Mouse (Mus musculus): Measurements from ENCODE around the gene Lamb2. TPM values are rescaled to one million over a fixed set of nuclear protein-coding genes. Genes with fewer than 3 reads are reported as not detected.

Gene Lamb2
- polyA plus RNA-seq, 1 experiment = 3.4 TPM

DNA sequence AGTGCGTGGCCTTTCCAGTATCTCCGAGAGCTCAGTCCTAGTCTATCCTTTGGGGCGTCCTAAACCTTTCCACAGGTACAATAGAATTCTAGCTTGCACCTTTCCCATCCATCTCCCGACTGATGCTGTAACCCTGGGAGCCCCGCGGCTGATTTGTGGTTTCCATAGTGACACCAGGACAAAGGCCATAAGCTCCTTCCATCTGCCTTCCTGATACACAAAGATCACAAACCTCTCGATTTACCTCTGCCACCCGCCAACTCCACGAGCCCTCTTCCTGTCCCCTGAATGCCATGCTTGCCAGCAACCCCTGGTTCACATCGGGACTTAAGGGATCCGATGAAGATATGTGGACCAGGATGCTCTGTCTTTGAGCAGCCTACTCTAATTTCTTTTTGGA is 295 bp upstream of the Lamb2 start:
- Histone ChIP-seq H3K27ac (ENCODE audit: insufficient read depth, low read depth, low read length) (no peak overlapping the region), H3K4me3 (ENCODE audit: insufficient read depth, low read length) (no peak overlapping the region), H3K4me1 (ENCODE audit: control insufficient read depth, insufficient read depth, low read length) (peaks cover 10% of the 10 kb centered on the region)
- TF ChIP-seq POLR2A (IDR thresholded peaks at IDR 0.05; ENCODE audit: borderline replicate concordance, low read depth, low read length) (no peak), CTCF (IDR thresholded peaks at IDR 0.05; ENCODE audit: low read depth, low read length) (no peak)

DNA sequence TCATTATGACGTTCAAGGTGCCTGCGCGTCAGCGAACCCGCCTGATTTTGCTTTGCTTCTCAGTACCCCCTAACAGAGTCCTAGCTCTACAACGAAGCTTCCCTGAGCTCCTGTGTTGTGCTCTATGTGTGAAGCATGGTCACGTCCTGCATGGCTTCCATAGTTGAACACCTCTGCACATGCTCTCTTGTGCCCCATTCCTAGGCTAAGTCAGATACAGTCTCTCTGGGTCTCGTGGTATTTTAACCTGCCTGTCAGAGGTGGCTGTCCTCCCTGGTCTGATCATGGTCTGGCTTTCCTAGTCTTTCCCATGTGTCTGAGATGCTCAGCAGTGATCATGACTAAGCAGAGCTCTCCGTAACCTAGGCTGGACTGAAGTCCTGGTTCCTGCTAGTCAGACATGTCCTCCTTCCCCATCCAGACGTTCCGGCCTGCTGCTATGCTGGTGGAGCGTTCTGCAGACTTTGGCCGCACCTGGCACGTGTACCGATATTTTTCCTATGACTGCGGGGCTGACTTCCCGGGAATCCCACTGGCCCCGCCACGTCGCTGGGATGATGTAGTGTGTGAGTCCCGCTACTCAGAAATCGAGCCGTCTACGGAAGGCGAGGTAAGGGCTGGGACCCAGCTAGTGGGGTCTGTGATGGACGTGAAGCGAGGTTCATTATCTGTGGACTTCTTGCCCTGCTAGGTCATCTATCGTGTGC is 1.4 kb downstream of the Lamb2 start:
- TF ChIP-seq CTCF (IDR thresholded peaks at IDR 0.05; ENCODE audit: low read depth, low read length) (no peak), POLR2A (IDR thresholded peaks at IDR 0.05; ENCODE audit: borderline replicate concordance, low read depth, low read length) (no peak)
- no peak overlapping the region for H3K4me3 ChIP-seq (ENCODE audit: insufficient read depth, low read length)

DNA sequence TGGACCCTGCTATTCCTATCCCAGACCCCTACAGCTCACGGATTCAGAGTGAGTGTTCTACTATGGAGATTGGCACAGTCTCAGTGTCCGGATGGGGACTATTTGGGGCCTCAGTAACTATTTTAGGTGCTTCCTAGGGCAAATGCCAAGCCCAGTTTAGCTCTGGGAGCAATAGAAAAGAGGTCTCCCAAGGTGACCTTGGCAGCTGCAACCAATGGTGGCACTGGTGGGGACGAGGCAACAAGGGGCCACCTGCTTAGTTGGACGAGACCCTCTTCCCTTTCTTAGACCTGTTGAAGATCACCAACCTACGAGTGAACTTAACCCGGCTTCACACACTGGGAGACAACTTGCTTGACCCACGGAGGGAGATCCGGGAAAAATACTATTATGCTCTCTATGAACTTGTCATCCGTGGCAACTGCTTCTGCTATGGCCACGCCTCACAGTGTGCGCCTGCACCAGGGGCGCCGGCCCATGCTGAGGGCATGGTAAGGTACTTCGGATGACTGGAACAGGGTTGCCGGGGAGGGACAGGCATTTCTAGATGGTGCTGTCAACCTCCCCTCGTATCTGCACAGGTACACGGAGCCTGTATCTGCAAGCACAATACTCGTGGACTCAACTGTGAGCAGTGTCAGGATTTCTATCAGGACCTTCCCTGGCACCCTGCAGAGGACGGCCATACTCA is 2.1 kb downstream of the Lamb2 start:
- no peaks in the 10 kb centered on the region for H3K4me1 ChIP-seq (ENCODE audit: control insufficient read depth, insufficient read depth, low read length)
- no peak overlapping the region for H3K4me3 ChIP-seq (ENCODE audit: insufficient read depth, low read length)
- H3K27ac ChIP-seq (ENCODE audit: insufficient read depth, low read depth, low read length) = no peak overlapping the region
- TF ChIP-seq POLR2A (IDR thresholded peaks at IDR 0.05; ENCODE audit: borderline replicate concordance, low read depth, low read length) (no peak), CTCF (IDR thresholded peaks at IDR 0.05; ENCODE audit: low read depth, low read length) (no peak)

More for the DNA sequence above, 1.4 kb downstream of the Lamb2 start:
- H3K4me1 ChIP-seq (ENCODE audit: control insufficient read depth, insufficient read depth, low read length) = no peaks in the 10 kb centered on the region
- H3K27ac ChIP-seq (ENCODE audit: insufficient read depth, low read depth, low read length) = no peak overlapping the region

DNA sequence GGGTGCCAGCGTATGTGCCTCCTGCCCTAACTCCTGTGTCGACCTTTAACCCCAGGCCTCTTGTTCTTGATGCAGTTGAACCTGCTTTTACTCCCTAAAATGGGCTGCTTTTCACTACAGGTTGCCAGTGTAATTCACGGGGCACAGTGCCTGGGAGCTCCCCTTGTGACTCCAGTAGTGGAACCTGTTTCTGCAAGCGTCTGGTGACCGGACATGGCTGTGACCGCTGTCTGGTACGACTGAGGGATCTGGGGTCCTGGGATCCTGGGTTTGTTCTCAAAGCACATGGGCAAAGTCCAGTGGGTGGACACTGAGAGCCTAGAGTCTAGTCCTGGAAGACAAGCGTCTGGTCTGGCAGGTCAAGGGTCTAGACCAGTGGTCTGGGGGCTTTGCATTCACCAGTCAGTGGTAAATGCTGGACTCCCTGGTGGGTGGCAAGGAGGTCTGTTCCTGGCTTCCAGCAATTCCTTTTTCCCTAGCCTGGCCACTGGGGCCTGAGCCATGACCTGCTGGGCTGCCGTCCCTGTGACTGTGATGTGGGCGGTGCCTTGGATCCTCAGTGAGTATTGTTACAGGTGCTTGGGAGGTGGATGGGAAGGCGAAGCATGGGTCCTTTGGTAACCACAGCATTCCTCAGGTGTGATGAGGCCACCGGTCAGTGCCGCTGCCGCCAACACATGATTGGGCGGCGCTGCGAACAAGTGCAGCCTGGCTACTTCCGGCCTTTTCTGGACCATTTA is 3.7 kb downstream of the Lamb2 start:
- Histone ChIP-seq H3K4me3 (ENCODE audit: insufficient read depth, low read length) (no peak overlapping the region), H3K27ac (ENCODE audit: insufficient read depth, low read depth, low read length) (no peak overlapping the region), H3K4me1 (ENCODE audit: control insufficient read depth, insufficient read depth, low read length) (no peaks in the 10 kb centered on the region)
- no peak for TF ChIP-seq CTCF (IDR thresholded peaks at IDR 0.05; ENCODE audit: low read depth, low read length)
- no peak for TF ChIP-seq POLR2A (IDR thresholded peaks at IDR 0.05; ENCODE audit: borderline replicate concordance, low read depth, low read length)

DNA sequence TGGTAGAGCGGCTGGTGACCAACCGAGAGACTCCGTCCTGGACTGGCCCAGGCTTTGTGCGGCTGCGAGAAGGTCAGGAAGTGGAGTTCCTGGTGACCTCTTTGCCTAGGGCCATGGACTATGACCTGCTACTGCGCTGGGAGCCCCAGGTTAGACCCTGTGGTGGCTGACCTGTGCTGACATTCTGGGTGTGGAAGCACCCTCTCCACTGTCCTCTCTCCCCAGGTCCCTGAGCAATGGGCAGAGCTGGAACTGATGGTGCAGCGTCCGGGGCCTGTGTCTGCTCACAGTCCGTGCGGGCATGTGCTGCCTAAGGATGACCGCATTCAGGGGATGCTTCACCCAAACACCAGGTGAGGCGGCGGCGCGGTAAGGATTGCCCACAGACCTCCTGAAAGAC is 4.5 kb downstream of the Lamb2 start:
- Histone ChIP-seq H3K4me3 (ENCODE audit: insufficient read depth, low read length) (no peak overlapping the region), H3K27ac (ENCODE audit: insufficient read depth, low read depth, low read length) (no peak overlapping the region), H3K4me1 (ENCODE audit: control insufficient read depth, insufficient read depth, low read length) (no peaks in the 10 kb centered on the region)
- TF ChIP-seq CTCF (IDR thresholded peaks at IDR 0.05; ENCODE audit: low read depth, low read length) (no peak), POLR2A (IDR thresholded peaks at IDR 0.05; ENCODE audit: borderline replicate concordance, low read depth, low read length) (no peak)

DNA sequence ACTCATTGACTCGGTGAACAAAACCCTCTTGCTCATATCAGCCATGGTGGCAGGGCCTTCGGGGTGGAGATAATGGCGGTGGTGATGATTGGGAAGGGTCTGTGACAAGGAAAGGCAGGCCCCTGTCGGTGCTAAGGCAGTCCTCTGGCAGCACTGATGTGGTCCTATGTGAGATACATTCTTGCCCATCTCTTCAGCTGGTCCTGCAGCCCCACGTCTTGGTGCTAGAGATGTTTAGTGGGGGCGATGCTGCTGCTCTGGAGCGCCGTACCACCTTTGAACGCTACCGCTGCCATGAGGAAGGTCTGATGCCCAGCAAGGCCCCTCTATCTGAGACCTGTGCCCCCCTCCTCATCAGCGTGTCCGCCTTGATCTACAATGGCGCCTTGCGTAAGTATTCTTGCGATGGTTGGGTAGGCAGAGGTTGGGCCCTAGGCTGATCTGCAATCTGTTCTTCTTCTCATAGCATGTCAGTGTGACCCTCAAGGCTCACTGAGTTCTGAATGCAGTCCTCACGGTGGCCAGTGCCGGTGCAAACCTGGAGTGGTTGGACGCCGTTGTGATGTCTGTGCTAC is 5.9 kb downstream of the Lamb2 start:
- no peak overlapping the region for H3K4me3 ChIP-seq (ENCODE audit: insufficient read depth, low read length)

DNA sequence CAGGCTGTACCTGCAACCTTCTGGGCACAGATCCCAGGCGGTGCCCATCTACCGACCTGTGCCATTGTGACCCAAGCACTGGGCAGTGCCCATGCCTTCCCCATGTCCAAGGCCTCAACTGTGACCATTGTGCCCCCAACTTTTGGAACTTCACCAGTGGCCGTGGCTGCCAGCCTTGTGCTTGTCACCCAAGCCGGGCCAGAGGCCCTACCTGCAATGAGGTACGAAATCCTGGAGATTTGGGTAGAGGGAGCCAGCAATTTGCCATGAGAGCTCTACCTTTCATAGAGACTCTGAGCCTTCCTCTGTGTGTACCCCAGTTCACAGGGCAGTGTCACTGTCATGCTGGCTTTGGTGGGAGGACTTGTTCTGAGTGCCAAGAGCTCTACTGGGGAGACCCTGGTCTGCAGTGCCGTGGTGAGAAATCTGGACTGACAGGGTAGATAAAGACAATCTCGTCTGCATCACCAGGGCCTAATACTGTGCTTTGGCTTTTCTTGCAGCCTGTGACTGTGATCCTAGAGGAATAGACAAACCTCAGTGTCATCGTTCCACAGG is 7.5 kb downstream of the Lamb2 start:
- Histone ChIP-seq H3K27ac (ENCODE audit: insufficient read depth, low read depth, low read length) (no peak overlapping the region), H3K4me3 (ENCODE audit: insufficient read depth, low read length) (no peak overlapping the region), H3K4me1 (ENCODE audit: control insufficient read depth, insufficient read depth, low read length) (peaks cover 6% of the 10 kb centered on the region; the same call in 1 of the 2 replicates)
- TF ChIP-seq POLR2A (IDR thresholded peaks at IDR 0.05; ENCODE audit: borderline replicate concordance, low read depth, low read length) (no peak), CTCF (IDR thresholded peaks at IDR 0.05; ENCODE audit: low read depth, low read length) (no peak)

More for the DNA sequence above, 5.9 kb downstream of the Lamb2 start:
- Histone ChIP-seq H3K27ac (ENCODE audit: insufficient read depth, low read depth, low read length) (no peak overlapping the region), H3K4me1 (ENCODE audit: control insufficient read depth, insufficient read depth, low read length) (peaks cover 6% of the 10 kb centered on the region; the same call in 1 of the 2 replicates)
- TF ChIP-seq POLR2A (IDR thresholded peaks at IDR 0.05; ENCODE audit: borderline replicate concordance, low read depth, low read length) = no peak
- no peak for TF ChIP-seq CTCF (IDR thresholded peaks at IDR 0.05; ENCODE audit: low read depth, low read length)

DNA sequence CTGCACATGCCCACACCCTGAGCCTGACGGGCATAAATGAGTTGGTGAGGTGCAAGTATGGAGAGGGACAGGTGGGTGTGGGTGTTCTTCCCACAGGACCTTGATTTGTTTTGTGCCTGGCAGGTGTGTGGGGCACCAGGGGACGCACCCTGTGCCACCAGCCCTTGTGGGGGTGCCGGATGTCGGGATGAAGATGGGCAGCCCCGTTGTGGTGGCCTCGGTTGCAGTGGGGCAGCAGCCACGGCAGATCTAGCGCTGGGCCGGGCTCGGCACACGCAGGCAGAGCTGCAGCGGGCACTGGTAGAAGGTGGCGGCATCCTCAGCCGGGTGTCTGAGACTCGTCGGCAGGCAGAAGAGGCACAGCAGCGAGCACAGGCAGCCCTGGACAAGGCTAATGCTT is 8.9 kb downstream of the Lamb2 start:
- Histone ChIP-seq H3K4me1 (ENCODE audit: control insufficient read depth, insufficient read depth, low read length) (peaks cover 13% of the 10 kb centered on the region), H3K4me3 (ENCODE audit: insufficient read depth, low read length) (no peak overlapping the region), H3K27ac (ENCODE audit: insufficient read depth, low read depth, low read length) (no peak overlapping the region)
- TF ChIP-seq POLR2A (IDR thresholded peaks at IDR 0.05; ENCODE audit: borderline replicate concordance, low read depth, low read length) (no peak), CTCF (IDR thresholded peaks at IDR 0.05; ENCODE audit: low read depth, low read length) (no peak)

DNA sequence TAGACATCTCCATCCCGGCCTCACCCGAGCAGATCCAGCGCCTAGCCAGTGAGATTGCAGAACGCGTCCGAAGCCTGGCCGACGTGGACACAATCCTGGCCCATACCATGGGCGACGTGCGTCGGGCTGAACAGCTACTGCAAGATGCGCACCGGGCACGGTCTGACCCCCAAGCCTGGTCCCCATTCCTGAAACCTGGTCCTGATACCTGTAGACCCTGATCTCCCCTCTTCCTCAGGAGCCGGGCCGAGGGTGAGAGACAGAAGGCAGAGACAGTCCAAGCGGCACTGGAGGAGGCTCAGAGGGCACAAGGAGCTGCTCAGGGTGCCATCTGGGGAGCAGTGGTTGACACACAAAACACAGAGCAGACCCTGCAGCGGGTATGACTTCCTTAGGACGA is 9.7 kb downstream of the Lamb2 start:
- Histone ChIP-seq H3K4me1 (ENCODE audit: control insufficient read depth, insufficient read depth, low read length) (peaks cover 13% of the 10 kb centered on the region), H3K27ac (ENCODE audit: insufficient read depth, low read depth, low read length) (no peak overlapping the region), H3K4me3 (ENCODE audit: insufficient read depth, low read length) (no peak overlapping the region)
- TF ChIP-seq POLR2A (IDR thresholded peaks at IDR 0.05; ENCODE audit: borderline replicate concordance, low read depth, low read length) (no peak), CTCF (IDR thresholded peaks at IDR 0.05; ENCODE audit: low read depth, low read length) (no peak)
